Mouse (Mus musculus) layer of hippocampus, adult 11-12 months (tissue): ENCODE data around the gene Hgd.
"Not testable (repeated sequence)": the region's sequence is repeated elsewhere in the genome, so short reads cannot be mapped to it uniquely, and the experiment has no call there.

ENCODE experiments used
- DNase-seq: peaks from one replicate; pipeline ENCODE4 v3.0.0; 2022; ENCODE audit warnings: low spot score

The Hgd gene

DNA sequence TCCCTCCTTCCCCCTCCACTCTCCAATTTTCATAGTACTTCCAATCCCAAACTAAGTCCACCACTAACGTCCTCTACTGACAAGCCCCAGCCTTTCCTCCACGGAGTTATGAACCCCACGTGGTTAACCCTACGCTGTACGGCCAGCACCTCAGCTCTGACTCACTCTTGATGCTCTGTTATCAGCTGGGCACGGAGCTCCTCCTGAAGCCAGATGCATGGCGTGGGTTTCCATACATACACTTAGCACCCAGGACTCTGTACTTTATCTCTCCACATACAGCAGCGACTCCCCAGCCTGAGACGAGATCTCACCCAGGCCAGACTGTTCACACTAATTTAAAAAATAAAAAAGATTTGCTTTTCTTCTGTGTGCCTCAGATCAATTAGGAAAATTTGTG lies 54.6 kb downstream of the Hgd start:
- no peak for DNase-seq

DNA sequence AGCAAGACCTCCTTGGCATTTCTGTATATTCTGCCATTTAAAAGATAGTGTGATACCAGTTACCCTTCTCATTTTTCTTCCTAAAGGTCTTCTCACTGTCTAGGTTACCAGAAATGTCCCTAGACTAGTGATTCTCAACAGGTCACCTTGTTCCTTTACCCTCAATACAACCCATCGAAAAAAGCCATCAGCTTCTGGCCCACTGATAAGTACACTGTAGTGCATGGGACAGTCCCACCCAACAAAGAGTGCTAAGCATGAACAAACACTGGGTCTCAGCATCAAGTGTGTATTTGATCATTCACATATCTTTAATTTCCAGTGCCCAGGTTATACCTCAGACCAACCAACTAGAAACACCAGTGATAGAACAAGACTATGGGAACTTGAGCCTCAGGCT lies 55.1 kb downstream of the Hgd start:
- DNase-seq, result no peak

GRCm38 (mm10) chr16:37636107-37636506 lies 56.2 kb downstream of the Hgd start:
- no peak for DNase-seq

- no peak for DNase-seq
Measured at GRCm38 (mm10) chr16:37637802-37638201, 57.8 kb downstream of the Hgd start.

DNA sequence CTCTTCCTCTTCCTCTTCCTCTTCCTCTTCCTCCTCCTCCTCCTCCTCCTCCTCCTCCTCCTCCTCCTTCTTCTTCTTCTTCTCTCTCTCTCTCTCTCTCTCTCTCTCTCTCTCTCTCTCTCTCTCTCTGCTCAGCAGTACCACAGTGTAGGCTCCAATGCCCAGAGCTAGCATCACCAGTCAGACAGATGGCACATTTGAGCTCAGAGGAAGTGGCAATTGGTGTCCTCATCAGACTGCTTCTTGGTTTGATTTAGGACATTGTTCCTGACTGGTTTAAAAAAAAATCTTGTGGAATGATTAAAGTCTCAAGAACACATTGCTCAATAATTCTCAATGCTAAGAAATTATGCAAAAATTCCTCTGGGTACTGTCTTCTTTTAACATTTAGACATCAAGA lies 60.6 kb downstream of the Hgd start:
- DNase-seq, result not testable (repeated sequence)

- no peak for DNase-seq
Measured at GRCm38 (mm10) chr16:37644486-37644885, 64.5 kb downstream of the Hgd start.

GRCm38 (mm10) chr16:37645211-37645610 lies 65.3 kb downstream of the Hgd start:
- DNase-seq, result no peak

DNA sequence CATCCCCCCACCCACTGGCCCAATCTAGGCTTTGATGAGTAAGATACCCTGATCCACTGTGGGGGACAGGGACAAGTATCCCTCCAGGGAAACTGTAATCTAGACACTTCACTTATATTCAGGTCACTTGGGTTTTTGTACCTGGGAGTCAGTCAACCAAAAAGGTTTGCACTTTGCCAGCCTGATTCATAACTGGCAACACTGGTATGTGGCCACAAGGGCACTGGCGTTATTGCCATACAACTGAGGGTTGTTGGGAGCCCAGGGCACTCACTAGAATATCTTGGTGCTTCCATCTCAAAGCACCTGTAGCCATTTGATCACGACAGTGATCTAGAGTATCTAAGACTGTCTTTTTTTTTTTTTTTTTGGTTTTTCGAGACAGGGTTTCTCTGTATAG lies 65.8 kb downstream of the Hgd start:
- DNase-seq, result no peak

- no peak for DNase-seq
Measured at GRCm38 (mm10) chr16:37647067-37647466, 67.1 kb downstream of the Hgd start.

GRCm38 (mm10) chr16:37647936-37648335 lies 68.0 kb downstream of the Hgd start:
- no peak for DNase-seq

DNA sequence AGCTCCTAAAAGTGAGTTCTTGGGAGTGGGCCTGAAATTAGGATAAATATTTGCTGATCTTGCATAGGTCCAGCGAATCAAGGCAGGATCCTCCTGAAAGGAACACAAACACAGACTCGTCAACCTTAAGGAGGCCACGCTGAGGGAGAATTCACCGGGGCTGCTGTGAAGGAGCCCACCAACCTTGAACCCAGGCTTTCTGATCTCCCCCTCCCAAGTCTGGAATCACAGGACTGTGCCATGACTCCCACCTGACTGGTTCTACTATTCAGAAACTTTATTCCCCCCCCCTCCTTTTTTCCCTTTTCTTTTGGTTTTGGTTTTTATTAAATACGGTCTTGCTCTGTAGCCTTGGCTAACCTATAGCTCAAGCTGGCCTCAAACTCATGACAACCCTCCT lies 69.1 kb downstream of the Hgd start:
- DNase-seq, result no peak

GRCm38 (mm10) chr16:37651467-37651866 lies 71.5 kb downstream of the Hgd start:
- no peak for DNase-seq

DNA sequence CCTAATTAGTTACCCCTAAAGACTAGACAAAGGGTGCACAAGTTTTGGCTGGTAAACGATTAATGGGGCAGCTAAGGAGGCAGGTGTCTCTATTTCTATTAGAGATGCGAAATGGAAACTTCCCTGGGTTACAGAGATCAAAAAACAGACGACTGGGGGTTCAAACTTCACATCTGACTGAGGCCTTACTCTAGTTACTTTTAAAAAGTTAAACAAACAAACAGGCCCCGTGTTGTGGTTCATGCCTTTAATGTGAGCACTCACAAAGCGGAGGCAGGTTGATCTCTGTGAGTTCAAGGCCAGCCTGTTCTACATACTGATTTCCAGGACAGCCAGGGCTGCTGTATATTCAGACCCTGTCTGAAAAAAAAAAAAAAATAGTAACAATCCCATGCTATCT lies 72.7 kb downstream of the Hgd start:
- DNase-seq, result no peak

DNA sequence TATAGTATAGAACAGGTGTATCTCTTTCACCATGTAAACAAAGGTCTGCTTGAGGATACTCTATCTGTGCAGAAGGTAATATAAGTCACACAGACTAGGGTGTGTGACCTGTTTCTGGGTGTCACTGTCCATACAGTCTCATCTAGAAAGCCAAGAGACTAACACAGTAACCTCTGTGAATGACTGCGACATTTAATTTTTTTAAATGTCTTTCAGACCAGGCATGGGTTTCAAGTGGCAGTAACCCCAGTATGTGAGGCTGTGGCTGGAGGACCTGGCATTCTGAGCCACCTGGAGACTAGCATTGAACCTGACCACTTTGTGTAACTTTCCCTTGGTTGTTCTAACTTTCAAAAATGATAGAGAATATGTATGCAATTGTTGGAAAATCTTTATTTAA lies 73.1 kb downstream of the Hgd start:
- no peak for DNase-seq

- peak; percentile 96 for DNase-seq
Measured at GRCm38 (mm10) chr16:37653731-37654657, 74.0 kb downstream of the Hgd start, which contains the start of gene Ndufb4. Ndufb4 (minus strand) TSS chr16:37654453.

DNA sequence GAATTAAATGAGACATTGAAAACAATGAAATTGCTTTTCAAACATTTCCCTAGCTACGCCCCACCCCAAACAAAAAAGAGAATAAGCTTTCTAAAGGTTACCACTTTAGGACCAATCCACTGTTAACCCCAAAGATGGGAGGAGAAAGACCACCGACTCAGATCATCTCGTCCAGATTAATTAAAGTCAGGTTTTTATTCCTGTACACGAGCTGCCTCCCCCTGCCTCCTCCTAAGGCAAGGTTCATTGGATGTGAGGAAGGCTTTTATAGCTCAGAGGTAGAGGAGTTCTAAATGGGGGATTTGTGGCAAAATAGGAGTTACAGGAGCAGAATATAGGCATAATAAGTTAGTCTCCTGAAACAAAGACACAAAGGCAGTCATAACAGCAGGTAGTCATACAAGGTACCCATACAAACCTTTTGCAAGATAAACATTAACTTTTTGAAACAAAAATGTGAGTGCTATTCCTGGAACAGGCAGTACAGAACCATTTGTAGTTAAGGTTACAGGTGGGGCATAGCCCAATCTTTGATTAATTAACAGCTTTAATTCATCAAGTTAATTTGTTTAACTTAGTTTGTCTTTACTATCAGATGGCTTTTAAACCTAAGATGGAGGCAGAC lies 75.0 kb downstream of the Hgd start:
- no peak for DNase-seq

DNA sequence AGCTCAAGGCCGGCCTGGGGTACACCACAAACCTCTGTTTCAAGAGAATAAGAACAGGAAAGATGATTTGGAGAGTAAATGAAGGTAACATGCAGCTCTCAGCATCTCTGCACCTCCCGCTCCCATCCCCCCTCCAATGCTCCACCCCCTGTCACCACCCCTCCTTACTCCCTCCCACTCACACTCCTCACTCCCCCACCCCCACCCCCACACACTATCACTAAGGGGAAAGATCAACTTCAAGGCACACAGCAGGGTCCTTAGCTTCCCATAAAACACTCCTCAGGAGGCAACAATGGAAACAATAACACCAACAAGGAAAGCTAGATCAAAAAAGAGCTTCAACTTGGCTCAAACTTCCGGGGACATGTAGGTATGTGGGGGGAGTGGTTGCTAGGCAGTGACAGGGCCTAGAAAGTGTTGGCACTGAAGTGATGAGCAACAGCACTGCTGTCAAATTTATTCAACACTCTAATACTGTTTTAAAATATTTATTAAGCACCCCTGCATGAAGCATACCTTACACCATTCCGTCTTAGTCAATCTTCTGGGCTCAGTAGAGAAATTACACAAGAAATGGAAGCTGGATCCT lies 75.9 kb downstream of the Hgd start:
- DNase-seq, result no peak

- no peak for DNase-seq
Measured at GRCm38 (mm10) chr16:37656796-37657195, 76.8 kb downstream of the Hgd start.

DNA sequence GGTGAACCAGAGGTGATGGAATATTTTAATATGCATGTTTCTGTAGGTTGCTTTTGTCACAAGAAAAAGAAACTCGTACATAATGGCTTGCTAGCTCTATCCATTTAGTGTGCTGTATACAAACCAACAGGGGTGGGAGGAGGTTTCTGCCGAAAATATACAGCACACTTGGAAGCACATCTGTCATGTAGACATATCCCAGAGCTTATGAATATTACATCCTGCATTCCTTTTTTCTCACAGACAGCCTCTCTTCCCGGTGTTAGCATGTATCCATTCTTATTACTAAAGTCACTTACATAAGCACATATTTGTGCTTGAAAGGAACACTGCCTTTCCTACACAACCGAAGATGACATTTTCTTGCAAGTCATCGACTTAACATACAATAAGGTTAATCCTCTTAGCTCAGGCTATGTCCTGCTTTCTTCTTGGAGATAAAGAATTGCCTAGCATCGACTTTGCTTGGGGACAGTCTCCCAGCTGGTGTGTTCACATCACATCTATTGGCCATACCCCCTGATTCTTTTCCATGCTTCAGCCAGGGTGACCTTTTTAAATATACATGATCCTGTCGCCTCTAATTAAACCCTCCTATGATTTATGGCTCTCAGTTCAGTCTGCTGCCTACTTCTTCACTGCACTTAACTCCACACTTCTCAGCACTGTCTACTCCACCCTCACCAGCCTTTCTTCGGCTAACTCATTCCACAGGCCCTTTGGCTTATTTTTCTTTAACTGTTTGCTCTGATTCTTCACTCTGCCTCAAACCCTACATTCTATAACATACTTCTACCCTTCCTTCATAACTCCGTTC lies 83.9 kb downstream of the Hgd start:
- DNase-seq, result no peak

DNA sequence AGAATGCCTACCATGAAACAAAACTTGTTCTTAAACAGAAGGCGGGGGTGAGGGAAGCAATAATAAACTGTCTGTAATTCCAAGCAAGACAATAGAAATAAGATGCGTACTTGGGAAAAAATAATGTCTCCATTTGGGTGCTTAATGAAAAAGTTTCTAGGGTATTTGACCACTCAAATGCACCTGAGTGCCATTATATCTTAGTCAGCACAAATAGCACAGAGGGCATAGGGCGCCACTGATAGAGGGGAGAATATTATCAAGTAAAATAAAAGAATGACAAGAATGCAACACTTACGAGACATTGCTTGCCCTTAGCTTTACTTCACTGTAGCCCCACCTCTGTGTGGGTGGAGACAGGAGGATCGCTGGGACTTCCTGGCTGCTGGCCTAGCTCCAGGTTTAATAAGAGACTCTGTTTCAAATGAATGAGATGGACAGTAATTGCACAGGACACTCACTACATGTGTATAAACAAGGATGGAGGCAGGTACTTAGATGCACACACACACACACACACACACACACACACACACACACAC lies 85.5 kb downstream of the Hgd start:
- no peak for DNase-seq

- no peak for DNase-seq
Measured at GRCm38 (mm10) chr16:37670666-37671283, 90.8 kb downstream of the Hgd start.
